Mouse (Mus musculus) CH12.LX (cell line): ENCODE data around the gene Mysm1. TPM values are rescaled to one million over a fixed set of nuclear protein-coding genes. Genes with fewer than 3 reads are reported as not detected.

Experiments
- DNase-seq: peaks from one replicate; pipeline ENCODE4 v3.0.0-alpha.2; 2013; ENCODE audit errors: extremely low read depth
- H3K27ac ChIP-seq: 2 replicates; pipeline ENCODE4 v1.5.1; 2012; ENCODE audit warnings: low read depth, mild to moderate bottlenecking, control low read depth, moderate library complexity; ENCODE audit not compliant: insufficient read depth
- H3K27me3 ChIP-seq: replicated peaks from 2 replicates; pipeline ENCODE3; 2012; ENCODE audit warnings: inconsistent platforms
- H3K36me3 ChIP-seq, 2 experiments: replicated peaks in 1 of 2; 2 replicates each; pipeline versions ENCODE3 to v1.6.1; 2012; ENCODE audit warnings: inconsistent platforms in 1 of 2, low read length in 1 of 2, mild to moderate bottlenecking in 1 of 2, mixed read lengths in 1 of 2, moderate library complexity in 1 of 2; ENCODE audit not compliant: control insufficient read depth in 1 of 2, insufficient read depth in 1 of 2
- H3K4me1 ChIP-seq, 2 experiments: 2 replicates each; pipeline ENCODE4 v1.6.1; 2012; ENCODE audit warnings: inconsistent platforms in 1 of 2, moderate library complexity in 1 of 2; ENCODE audit not compliant: insufficient read depth in 2 of 2, control insufficient read depth in 1 of 2
- H3K4me2 ChIP-seq: 2 replicates; pipeline ENCODE4 v1.6.1; 2012; ENCODE audit warnings: low read depth, mild to moderate bottlenecking, control low read depth; ENCODE audit not compliant: poor library complexity, insufficient read depth, severe bottlenecking
- H3K4me3 ChIP-seq, 3 experiments: fragments of 150-350 bp in 1 of 3; sonication (generic) in 1 of 3; replicated peaks in 1 of 3; 2 replicates each; pipeline versions ENCODE3 to v1.5.1; 2011 to 2012; ENCODE audit warnings: low read depth in 2 of 3, low read length in 2 of 3, mild to moderate bottlenecking in 2 of 3, moderate library complexity in 2 of 3, control low read depth in 1 of 3, improper control_type of control experiment in 1 of 3, inconsistent platforms in 1 of 3, mixed read lengths in 1 of 3; ENCODE audit not compliant: poor library complexity in 1 of 3
- H3K79me2 ChIP-seq: replicated peaks from 2 replicates; pipeline ENCODE4 v1.6.1; 2012; ENCODE audit warnings: mild to moderate bottlenecking, moderate library complexity; ENCODE audit not compliant: control insufficient read depth, poor library complexity, insufficient read depth, severe bottlenecking; ENCODE audit errors: extremely low read depth
- H3K9ac ChIP-seq: 2 replicates; pipeline ENCODE4 v1.6.1; 2012; ENCODE audit warnings: low read depth, mild to moderate bottlenecking, control low read depth, moderate library complexity; ENCODE audit not compliant: insufficient read depth
- H3K9me3 ChIP-seq: replicated peaks from 2 replicates; pipeline ENCODE3; 2012; ENCODE audit warnings: low read length, inconsistent platforms, mixed read lengths
- BHLHE40 ChIP-seq: IDR thresholded peaks from 2 replicates; pipeline ENCODE4 v1.6.1; 2011; ENCODE audit warnings: mild to moderate bottlenecking, low read depth, low read length, improper control_type of control experiment
- CHD1 ChIP-seq: IDR thresholded peaks from 2 replicates; pipeline ENCODE4 v1.6.1; 2012; ENCODE audit warnings: low read depth, low read length, improper control_type of control experiment, inconsistent platforms
- CHD2 ChIP-seq: IDR thresholded peaks from 2 replicates; pipeline ENCODE4 v1.6.1; 2011; ENCODE audit warnings: low read length, improper control_type of control experiment
- CTCF ChIP-seq, 2 experiments: IDR thresholded peaks in 1 of 2; conservative IDR thresholded peaks in 1 of 2; 2 replicates each; pipeline ENCODE4 v1.5.1; 2011 to 2012; ENCODE audit warnings: low read depth in 2 of 2, low read length in 2 of 2, improper control_type of control experiment in 1 of 2, inconsistent platforms in 1 of 2, mild to moderate bottlenecking in 1 of 2, moderate library complexity in 1 of 2
- E2F4 ChIP-seq: IDR thresholded peaks from 2 replicates; pipeline ENCODE4 v1.6.1; 2011; ENCODE audit warnings: low read depth, low read length, improper control_type of control experiment; ENCODE audit not compliant: insufficient replicate concordance
- ELF1 ChIP-seq: IDR thresholded peaks from 2 replicates; pipeline ENCODE4 v1.6.1; 2014; ENCODE audit warnings: low read depth, mild to moderate bottlenecking, inconsistent platforms, low read length, improper control_type of control experiment
- EP300 ChIP-seq: IDR thresholded peaks from 2 replicates; pipeline ENCODE4 v1.6.1; 2011; ENCODE audit warnings: low read length, improper control_type of control experiment
- ETS1 ChIP-seq: conservative IDR thresholded peaks from 2 replicates; pipeline ENCODE4 v1.6.1; 2012; ENCODE audit warnings: low read depth, mild to moderate bottlenecking, inconsistent platforms, low read length, improper control_type of control experiment, moderate library complexity
- GABPA ChIP-seq: IDR thresholded peaks from 2 replicates; pipeline ENCODE4 v1.6.1; 2012; ENCODE audit warnings: low read depth, low read length, improper control_type of control experiment, inconsistent platforms; ENCODE audit not compliant: insufficient replicate concordance
- HCFC1 ChIP-seq: IDR thresholded peaks from 2 replicates; pipeline ENCODE4 v1.6.1; 2012; ENCODE audit warnings: low read depth, mild to moderate bottlenecking, inconsistent platforms, low read length, improper control_type of control experiment
- IRF4 ChIP-seq: IDR thresholded peaks from 2 replicates; pipeline ENCODE4 v1.6.1; 2014; ENCODE audit warnings: low read depth, mild to moderate bottlenecking, inconsistent platforms, low read length, improper control_type of control experiment
- JUN ChIP-seq: IDR thresholded peaks from 2 replicates; pipeline ENCODE4 v1.6.1; 2011; ENCODE audit warnings: low read depth, mild to moderate bottlenecking, low read length, improper control_type of control experiment, moderate library complexity; ENCODE audit not compliant: insufficient read depth
- JUND ChIP-seq: conservative IDR thresholded peaks from 2 replicates; pipeline ENCODE4 v1.6.1; 2011; ENCODE audit warnings: low read depth, low read length, improper control_type of control experiment
- KAT2A ChIP-seq: IDR thresholded peaks from 2 replicates; pipeline ENCODE4 v1.6.1; 2012; ENCODE audit warnings: low read length, improper control_type of control experiment, inconsistent platforms; ENCODE audit not compliant: insufficient replicate concordance
- MAFK ChIP-seq: IDR thresholded peaks from 2 replicates; pipeline ENCODE4 v1.6.1; 2011; ENCODE audit warnings: low read length, improper control_type of control experiment; ENCODE audit not compliant: insufficient replicate concordance
- MAX ChIP-seq: IDR thresholded peaks from 2 replicates; pipeline ENCODE4 v1.6.1; 2011; ENCODE audit warnings: low read length, improper control_type of control experiment
- MAZ ChIP-seq: IDR thresholded peaks from 2 replicates; pipeline ENCODE4 v1.6.1; 2012; ENCODE audit warnings: low read depth, mild to moderate bottlenecking, inconsistent platforms, low read length, improper control_type of control experiment, moderate library complexity
- MEF2A ChIP-seq: IDR thresholded peaks from 2 replicates; pipeline ENCODE4 v1.6.1; 2014; ENCODE audit warnings: low read depth, mild to moderate bottlenecking, inconsistent platforms, low read length, improper control_type of control experiment, borderline replicate concordance
- MXI1 ChIP-seq: IDR thresholded peaks from 2 replicates; pipeline ENCODE4 v1.6.1; 2011; ENCODE audit warnings: mild to moderate bottlenecking, low read depth, low read length, improper control_type of control experiment
- MYC ChIP-seq: IDR thresholded peaks from 2 replicates; pipeline ENCODE4 v1.6.1; 2011; ENCODE audit warnings: low read depth, mild to moderate bottlenecking, improper control_type of control experiment, low read length
- NELFE ChIP-seq: IDR thresholded peaks from 2 replicates; pipeline ENCODE4 v1.6.1; 2011; ENCODE audit warnings: low read depth, low read length, improper control_type of control experiment
- NRF1 ChIP-seq: IDR thresholded peaks from 2 replicates; pipeline ENCODE4 v1.6.1; 2014; ENCODE audit warnings: low read depth, mild to moderate bottlenecking, inconsistent platforms, low read length, improper control_type of control experiment, moderate library complexity
- PAX5 ChIP-seq: IDR thresholded peaks from 2 replicates; pipeline ENCODE4 v1.6.1; 2012; ENCODE audit warnings: low read length, inconsistent platforms, mixed read lengths
- POLR2A ChIP-seq: IDR thresholded peaks from 2 replicates; pipeline ENCODE4 v1.6.1; 2011; ENCODE audit warnings: low read depth, mild to moderate bottlenecking, improper control_type of control experiment, low read length
- POLR2AphosphoS2 ChIP-seq: IDR thresholded peaks from 2 replicates; pipeline ENCODE4 v1.6.1; 2011; ENCODE audit warnings: low read depth, low read length, improper control_type of control experiment
- RAD21 ChIP-seq: IDR thresholded peaks from 2 replicates; pipeline ENCODE4 v1.6.1; 2011; ENCODE audit warnings: low read depth, mild to moderate bottlenecking, low read length, improper control_type of control experiment, moderate library complexity
- RCOR1 ChIP-seq: conservative IDR thresholded peaks from 2 replicates; pipeline ENCODE4 v1.6.1; 2012; ENCODE audit warnings: low read depth, mild to moderate bottlenecking, inconsistent platforms, low read length, improper control_type of control experiment
- SIN3A ChIP-seq: IDR thresholded peaks from 2 replicates; pipeline ENCODE4 v1.6.1; 2012; ENCODE audit warnings: low read length, improper control_type of control experiment, inconsistent platforms
- SMC3 ChIP-seq: IDR thresholded peaks from 2 replicates; pipeline ENCODE4 v1.6.1; 2011; ENCODE audit warnings: low read depth, low read length, improper control_type of control experiment
- TBP ChIP-seq: conservative IDR thresholded peaks from 2 replicates; pipeline ENCODE4 v1.6.1; 2011; ENCODE audit warnings: low read depth, low read length, improper control_type of control experiment
- UBTF ChIP-seq: IDR thresholded peaks from 2 replicates; pipeline ENCODE4 v1.6.1; 2012; ENCODE audit warnings: low read depth, mild to moderate bottlenecking, inconsistent platforms, low read length, improper control_type of control experiment, moderate library complexity
- USF1 ChIP-seq: IDR thresholded peaks from 2 replicates; pipeline ENCODE4 v1.6.1; 2014; ENCODE audit warnings: low read depth, mild to moderate bottlenecking, inconsistent platforms, low read length, improper control_type of control experiment
- USF2 ChIP-seq: conservative IDR thresholded peaks from 2 replicates; pipeline ENCODE4 v1.6.1; 2011; ENCODE audit warnings: low read depth, low read length, improper control_type of control experiment
- ZC3H11A ChIP-seq: IDR thresholded peaks from 2 replicates; pipeline ENCODE4 v1.6.1; 2012; ENCODE audit warnings: low read depth, mild to moderate bottlenecking, inconsistent platforms, low read length, improper control_type of control experiment
- ZKSCAN1 ChIP-seq: IDR thresholded peaks from 2 replicates; pipeline ENCODE4 v1.6.1; 2012; ENCODE audit warnings: low read depth, inconsistent platforms, low read length, improper control_type of control experiment, borderline replicate concordance
- ZMIZ1 ChIP-seq: IDR thresholded peaks from 2 replicates; pipeline ENCODE4 v1.6.1; 2012; ENCODE audit warnings: low read depth, mild to moderate bottlenecking, inconsistent platforms, low read length, improper control_type of control experiment
- ZNF384 ChIP-seq: IDR thresholded peaks from 2 replicates; pipeline ENCODE4 v1.6.1; 2012; ENCODE audit warnings: low read depth, low read length, improper control_type of control experiment, inconsistent platforms
- dilution Hi-C: fragments of 300-500 bp; cut with MboI; formaldehyde crosslinking; loops from 2 replicates; pipeline ENCODE4 v1.14.3; 2020; ENCODE audit warnings: low sequenced_read_pairs; ENCODE audit not compliant: extremely low pct_unique_long_range_greater_than_20kb, extremely low pct_ligation_motif_present
- in situ Hi-C: fragments of 300-500 bp; cut with MboI; formaldehyde crosslinking; loops from 3 replicates; pipeline ENCODE4 v1.14.3; 2019; ENCODE audit warnings: low sequenced_read_pairs, low pct_ligation_motif_present, low pct_unique_long_range_greater_than_20kb, mixed read lengths
- polyA plus RNA-seq: library from polyadenylated mRNA; unstranded; fragments of >175 nt; gene quantifications from 2 replicates; pipeline ENCODE4 v1.2.1, GENCODE M21; 2012; ENCODE audit warnings: low read depth; ENCODE audit not compliant: insufficient read length
- total RNA-seq, 2 experiments: library from RNA; depleted of rRNA; stranded (reverse); fragments of 300-350 nt in 1 of 2; fragments of >200 nt in 1 of 2; gene quantifications; 2 replicates each; pipeline ENCODE4 v1.2.3; 2012 to 2014

The Mysm1 gene
- total RNA-seq (2012; rRNA removed) (13.7 and 14.2 TPM in 2 replicates), total RNA-seq (2014; rRNA removed) (15.3 and 20.0 TPM in 2 replicates), polyA plus RNA-seq (10.5 and 11.5 TPM in 2 replicates)

GRCm38 (mm10) chr4:94978590-94979499 lies at the start of gene Mysm1:
Gene Mysm1, minus strand, starts transcription at chr4:94979100.
- H3K9ac ChIP-seq, result peak within 1 kb of the TSS; percentile 94
- H3K4me2 ChIP-seq, result peak within 1 kb of the TSS; percentile 93
- peak within 1 kb of the TSS; percentile 68 to 91 (median 90) for H3K4me3 ChIP-seq
- in situ Hi-C loops (no loop called here), dilution Hi-C loops (no loop called here)
- no peaks in the 10 kb centered on the region for H3K27me3 ChIP-seq
- H3K79me2 ChIP-seq, result peaks cover 30% of the 10 kb centered on the region
- H3K36me3 ChIP-seq, result peaks cover 6 to 22% of the 10 kb centered on the region in 2 experiments
- peaks cover 8 to 24% of the 10 kb centered on the region in 2 experiments; a peak in 3 of 4 replicates for H3K4me1 ChIP-seq
- H3K27ac ChIP-seq, result peak within 1 kb of the TSS; percentile 64
- DNase-seq, result peak; percentile 93
- H3K9me3 ChIP-seq, result no peaks in the 10 kb centered on the region
- TF ChIP-seq ZKSCAN1 (no peak), RAD21 (no peak), E2F4 (no peak), USF1 (peak; percentile 17; the same call in 1 of the 2 replicates), GABPA (no peak), MAZ (0 out of 2 replicates have a peak, but pooled peaks have one; percentile 42), HCFC1 (peak; percentile 79), MXI1 (peak; percentile 83; the same call in 1 of the 2 replicates), USF2 (no peak), KAT2A (peak; percentile 66; the same call in 1 of the 2 replicates), ETS1 (peak; percentile 62), ZNF384 (no peak), MAX (peak; percentile 91), ZC3H11A (no peak), CHD1 (no peak; the same call in 1 of the 2 replicates), ELF1 (peak; percentile 93), IRF4 (no peak), CHD2 (peak; percentile 100), UBTF (no peak), NELFE (peak; percentile 91), JUND (no peak), NRF1 (peak; percentile 73), MYC (peak; percentile 99), PAX5 (no peak), SMC3 (no peak), POLR2AphosphoS2 (no peak), JUN (no peak), RCOR1 (0 out of 2 replicates have a peak, but pooled peaks have one; percentile 26), ZMIZ1 (peak; percentile 91), TBP (peak; percentile 89), SIN3A (peak; percentile 39; the same call in 1 of the 2 replicates), POLR2A (peak; percentile 98), MEF2A (peak; percentile 50; the same call in 1 of the 2 replicates), CTCF (conservative IDR thresholded peaks at IDR 0.05 in 1 of 2, IDR thresholded peaks at IDR 0.05 in 1 of 2; ENCODE audit: low read depth in 2 of 2, low read length in 2 of 2) (no peak), MAFK (no peak), EP300 (no peak), BHLHE40 (no peak)
